Mouse (Mus musculus) E14TG2a.4 (cell line): ENCODE measurements around the gene Zfp553.
A peak's percentile ranks its signal among the peaks of the same experiment; 100 is the strongest.

ENCODE experiments used
- H3K27me3 ChIP-seq: 2 replicates; pipeline ENCODE4 v1.6.1; 2014; ENCODE audit warnings: low read length, control low read depth; ENCODE audit not compliant: insufficient read depth
- H3K36me3 ChIP-seq: 2 replicates; pipeline ENCODE4 v1.6.1; 2014; ENCODE audit warnings: low read length, control low read depth; ENCODE audit not compliant: insufficient read depth
- H3K4me1 ChIP-seq: replicated peaks from 2 replicates; pipeline ENCODE4 v1.6.1; 2014; ENCODE audit warnings: low read depth, low read length, control low read depth
- H3K4me3 ChIP-seq: replicated peaks from 2 replicates; pipeline ENCODE4 v1.5.1; 2014; ENCODE audit warnings: mild to moderate bottlenecking, low read length
- H3K9me3 ChIP-seq: 2 replicates; pipeline ENCODE4 v1.6.1; 2014; ENCODE audit warnings: low read length, control low read depth
- CTCF ChIP-seq: conservative IDR thresholded peaks from 2 replicates; pipeline ENCODE4 v1.5.1; 2014; ENCODE audit warnings: low read length
- NANOG ChIP-seq: IDR thresholded peaks from 2 replicates; pipeline ENCODE4 v1.6.1; 2014; ENCODE audit warnings: borderline replicate concordance, low read length, mixed read lengths
- POU5F1 ChIP-seq: IDR thresholded peaks from 2 replicates; pipeline ENCODE4 v1.6.1; 2014; ENCODE audit warnings: low read length, borderline replicate concordance

Zfp553 gene

DNA sequence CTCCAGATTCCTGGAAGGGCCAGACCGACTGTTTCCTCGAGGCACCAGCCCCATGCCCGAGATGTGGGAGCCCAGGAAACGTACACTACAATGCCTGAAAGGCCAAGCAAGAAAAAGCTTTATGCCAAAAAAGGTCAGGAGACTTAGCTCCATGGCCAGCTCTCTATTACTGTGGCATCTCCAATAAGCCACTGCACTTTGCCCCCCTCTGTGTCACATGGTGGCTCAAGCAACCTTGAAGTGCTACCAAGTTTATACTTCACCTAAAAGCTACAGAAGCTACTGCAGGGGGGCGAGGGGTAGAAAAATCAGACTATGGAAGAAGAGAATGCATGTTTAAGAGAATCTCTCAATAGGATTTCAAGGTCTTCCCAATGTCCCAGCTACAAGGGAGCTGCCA is 39.9 kb upstream of the Zfp553 start:
- Histone ChIP-seq H3K4me3 (peak overlapping the region; percentile 94), H3K4me1 (peaks cover 86% of the 10 kb centered on the region), H3K9me3 (no peaks in the 10 kb centered on the region), H3K27me3 (no peaks in the 10 kb centered on the region), H3K36me3 (peaks cover 74% of the 10 kb centered on the region)
- no peak for TF ChIP-seq CTCF
- no peak for TF ChIP-seq POU5F1
- TF ChIP-seq NANOG: no peak

DNA sequence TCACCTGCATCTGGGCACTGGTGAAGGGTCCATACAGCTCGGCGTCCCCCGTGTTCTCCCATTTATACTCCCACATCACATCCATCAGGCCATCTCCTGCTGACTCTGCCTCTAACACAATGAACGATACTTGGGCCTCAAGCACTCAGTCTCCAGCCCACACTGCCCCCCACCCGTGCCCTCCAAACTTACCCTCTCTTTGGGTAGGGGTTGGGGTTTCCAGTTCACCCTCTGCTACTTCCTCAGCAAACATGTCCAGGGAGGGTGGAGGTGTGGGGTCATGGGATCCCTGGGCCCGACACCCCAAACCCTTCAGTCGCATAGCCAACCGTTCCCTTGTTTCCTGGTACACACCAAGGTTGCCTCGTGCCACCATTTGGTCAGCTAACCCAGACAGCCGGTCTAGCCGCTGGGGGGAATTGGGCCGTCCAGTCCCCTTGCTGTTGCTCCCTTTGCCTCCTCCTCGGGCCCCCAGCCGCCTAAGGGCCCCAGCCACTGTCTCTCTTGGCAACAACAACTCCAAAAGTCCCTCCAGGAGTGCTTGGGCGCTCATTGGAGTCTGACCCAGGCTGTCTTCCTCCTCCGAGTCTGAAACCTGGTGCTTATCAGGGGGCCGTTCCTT is 38.7 kb upstream of the Zfp553 start:
- Histone ChIP-seq H3K9me3 (no peaks in the 10 kb centered on the region), H3K4me3 (peak overlapping the region; percentile 94), H3K27me3 (no peaks in the 10 kb centered on the region), H3K36me3 (peaks cover 85% of the 10 kb centered on the region), H3K4me1 (peaks cover 87% of the 10 kb centered on the region)
- no peak for TF ChIP-seq CTCF
- TF ChIP-seq NANOG: no peak
- no peak for TF ChIP-seq POU5F1

DNA sequence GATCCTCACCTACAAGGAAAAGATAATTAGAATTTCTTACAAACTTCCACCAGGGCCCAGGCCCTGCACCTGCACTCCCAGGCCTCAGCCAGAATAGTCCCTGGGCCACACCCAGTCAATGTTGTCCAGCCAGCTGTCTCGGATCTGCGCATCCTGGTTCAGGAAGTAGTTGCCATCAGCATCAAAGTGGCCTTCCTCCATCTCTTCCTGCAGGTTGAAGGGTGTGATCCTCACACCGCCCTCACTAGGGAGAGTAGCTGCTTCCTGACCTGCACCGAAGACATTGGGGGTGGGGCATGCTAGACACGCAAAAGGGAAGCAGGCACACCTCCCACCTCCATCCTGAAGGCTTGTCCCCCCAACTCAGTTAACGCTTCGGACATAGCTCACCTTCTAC is 38.2 kb upstream of the Zfp553 start:
- Histone ChIP-seq H3K36me3 (peaks cover 87% of the 10 kb centered on the region), H3K27me3 (no peaks in the 10 kb centered on the region), H3K4me3 (peak overlapping the region; percentile 94), H3K4me1 (peaks cover 87% of the 10 kb centered on the region), H3K9me3 (no peaks in the 10 kb centered on the region)
- TF ChIP-seq CTCF (no peak), POU5F1 (no peak), NANOG (no peak)

DNA sequence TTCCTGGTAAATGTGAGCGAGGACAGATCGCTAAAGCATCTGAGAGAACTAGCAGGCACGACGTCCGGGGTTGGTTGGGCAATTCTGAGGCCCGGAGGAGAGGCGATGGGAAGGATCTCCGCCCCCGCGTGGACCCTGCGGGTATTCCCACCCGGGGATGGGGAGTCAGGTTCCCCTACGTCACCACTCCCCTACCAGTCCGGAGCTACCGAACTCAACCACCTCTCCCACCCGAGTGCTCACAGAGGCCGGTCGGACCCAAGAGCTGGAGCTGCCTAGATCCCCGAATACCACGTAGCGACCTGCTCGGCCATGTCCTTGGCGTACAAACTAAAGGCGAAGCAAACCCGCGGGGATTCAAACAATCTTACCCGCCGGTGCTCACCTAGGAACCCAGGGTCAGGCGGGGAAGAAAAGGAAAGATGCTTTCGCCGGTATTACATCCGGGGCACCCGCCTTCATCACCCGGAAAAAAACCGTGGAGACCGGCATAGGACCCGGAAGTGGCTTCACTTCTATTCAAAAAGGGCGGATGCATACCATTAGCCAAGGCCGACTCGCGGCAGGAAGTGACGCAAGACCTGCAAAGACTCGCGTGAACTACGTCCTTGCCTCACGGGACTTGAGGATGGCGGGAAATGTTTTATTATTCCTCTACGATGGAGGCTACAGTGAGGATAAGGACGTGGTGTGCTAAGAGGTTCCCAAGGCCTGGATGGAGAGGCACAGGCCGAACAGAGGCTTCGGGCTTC is 37.1 kb upstream of the Zfp553 start, which contains the start of gene Cd2bp2:
TSS of gene Cd2bp2 (minus strand) at position 507 of the 752 bp plus-strand sequence.
- peaks cover 87% of the 10 kb centered on the region for H3K4me1 ChIP-seq
- no peaks in the 10 kb centered on the region for H3K9me3 ChIP-seq
- H3K4me3 ChIP-seq: peak within 1 kb of the TSS; percentile 94
- no peaks in the 10 kb centered on the region for H3K27me3 ChIP-seq
- H3K36me3 ChIP-seq: peaks cover 87% of the 10 kb centered on the region
- TF ChIP-seq CTCF (peak; percentile 18; the same call in 1 of the 2 replicates), POU5F1 (no peak)

DNA sequence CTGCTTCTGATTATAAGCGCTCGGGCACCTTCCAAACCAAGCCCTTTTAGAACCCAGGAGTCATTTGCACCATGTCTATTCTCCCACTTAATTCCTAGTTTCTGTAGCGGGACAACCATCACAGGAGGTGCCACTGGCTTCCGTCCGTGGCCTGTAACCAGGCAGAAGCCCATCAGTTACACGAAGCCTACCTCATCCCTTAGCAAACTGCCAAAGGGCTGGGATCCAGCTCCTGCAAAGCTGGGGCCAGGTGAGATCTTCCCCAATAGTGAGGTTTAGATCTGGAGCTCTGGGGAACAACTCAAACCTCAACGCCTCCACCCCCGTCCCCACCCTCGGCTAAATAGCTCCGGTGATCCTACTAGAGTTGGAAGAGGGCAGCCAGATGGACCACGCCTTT is 36.4 kb upstream of the Zfp553 start:
- Histone ChIP-seq H3K9me3 (no peaks in the 10 kb centered on the region), H3K36me3 (peaks cover 88% of the 10 kb centered on the region), H3K4me1 (peaks cover 87% of the 10 kb centered on the region), H3K4me3 (peak overlapping the region; percentile 94), H3K27me3 (no peaks in the 10 kb centered on the region)
- TF ChIP-seq POU5F1 (no peak), NANOG (no peak), CTCF (no peak)

DNA sequence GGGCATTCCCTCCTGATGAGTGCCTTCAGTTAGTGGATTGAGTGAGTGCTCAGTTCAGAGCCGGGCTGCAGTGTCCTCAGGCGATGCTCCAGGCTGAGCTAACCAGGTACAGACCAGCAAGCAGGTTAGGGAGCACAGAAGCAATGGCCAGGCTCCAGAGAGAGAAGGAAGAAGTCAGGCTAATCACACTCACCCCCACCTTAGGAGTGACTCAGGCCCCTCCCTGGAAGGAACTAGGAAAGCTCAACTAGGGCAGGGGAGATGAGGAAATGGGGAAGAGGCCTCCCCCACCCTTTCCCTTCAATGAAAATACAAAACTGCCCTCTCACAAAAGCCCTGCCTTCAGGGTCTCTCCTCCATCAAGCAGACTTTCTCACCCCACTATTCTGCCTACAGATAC is 26.3 kb upstream of the Zfp553 start:
- H3K4me1 ChIP-seq: peaks cover 75% of the 10 kb centered on the region
- TF ChIP-seq NANOG (no peak), CTCF (no peak), POU5F1 (no peak)
- no peaks in the 10 kb centered on the region for H3K27me3 ChIP-seq
- peak overlapping the region; percentile 95 for H3K4me3 ChIP-seq
- H3K36me3 ChIP-seq: peaks cover 46% of the 10 kb centered on the region
- H3K9me3 ChIP-seq: no peaks in the 10 kb centered on the region

DNA sequence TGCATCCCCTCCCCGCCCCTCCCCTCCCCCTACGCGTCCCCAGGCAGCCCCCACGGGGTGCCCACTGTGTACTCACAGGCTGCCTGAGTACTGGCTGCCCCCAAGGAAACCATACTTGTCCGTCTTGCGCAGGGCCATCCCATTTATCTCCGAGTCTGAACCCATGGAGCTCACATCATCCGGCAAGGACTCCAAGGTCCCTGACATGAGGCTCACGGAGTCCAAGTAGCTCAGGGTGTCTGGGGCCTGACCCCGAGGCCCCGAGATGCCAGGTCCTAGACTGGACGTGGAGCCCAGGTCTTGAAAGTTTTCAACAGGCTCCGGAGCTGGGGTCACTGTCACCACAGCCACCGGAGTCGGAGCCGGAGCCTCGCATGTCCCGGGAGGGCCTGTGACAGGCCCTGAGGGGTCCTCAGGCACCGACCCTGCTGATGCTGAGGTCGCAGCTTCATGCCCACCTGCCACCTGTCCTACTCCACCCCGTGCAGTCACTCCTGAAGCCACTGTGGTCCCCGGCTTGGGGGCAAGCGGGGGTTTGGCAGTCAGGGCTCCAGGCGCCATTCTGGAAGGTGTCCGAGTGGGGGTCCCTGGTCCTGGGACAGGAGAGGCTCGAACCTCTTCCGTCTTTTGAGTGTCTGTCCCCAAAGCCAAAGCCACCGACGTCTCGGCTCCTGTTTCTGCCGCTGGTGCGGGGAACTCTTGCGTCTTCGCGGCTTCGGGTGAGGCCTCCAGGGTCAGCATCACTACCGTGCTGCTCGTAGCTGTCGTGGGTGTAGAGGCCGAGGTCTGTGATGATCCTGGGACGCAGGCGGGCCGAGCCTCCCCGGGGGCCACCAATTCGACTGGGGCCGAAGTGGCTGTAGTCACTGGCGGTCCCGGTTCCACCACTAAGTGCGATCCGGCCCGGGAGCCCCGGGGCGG is 25.2 kb upstream of the Zfp553 start:
- TF ChIP-seq CTCF: no peak
- no peak for TF ChIP-seq POU5F1
- no peak for TF ChIP-seq NANOG
- Histone ChIP-seq H3K27me3 (no peaks in the 10 kb centered on the region), H3K36me3 (peaks cover 37% of the 10 kb centered on the region), H3K4me3 (peak overlapping the region; percentile 95), H3K4me1 (peaks cover 82% of the 10 kb centered on the region), H3K9me3 (no peaks in the 10 kb centered on the region)

DNA sequence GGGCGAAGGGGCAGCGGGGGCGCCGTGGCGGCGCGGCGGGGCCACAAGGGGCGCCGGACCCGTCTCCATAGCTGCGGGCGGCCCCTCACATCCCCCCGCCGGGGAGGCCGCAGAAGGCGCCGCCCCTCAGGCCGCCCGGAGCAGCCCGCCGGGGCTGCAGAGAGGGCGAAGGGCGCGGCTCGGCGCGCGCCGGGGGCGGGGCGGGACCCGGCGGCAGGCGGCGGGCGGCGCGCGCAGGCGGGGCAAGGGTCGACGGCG is 24.6 kb upstream of the Zfp553 start, which contains the start of gene Tbc1d10b:
TSS of gene Tbc1d10b (minus strand) at position 174 of the 258 bp plus-strand sequence.
- peaks cover 82% of the 10 kb centered on the region for H3K4me1 ChIP-seq
- H3K36me3 ChIP-seq: peaks cover 34% of the 10 kb centered on the region
- TF ChIP-seq POU5F1: no peak
- TF ChIP-seq NANOG: no peak
- no peak for TF ChIP-seq CTCF
- peak within 1 kb of the TSS; percentile 95 for H3K4me3 ChIP-seq
- H3K9me3 ChIP-seq: no peaks in the 10 kb centered on the region
- no peaks in the 10 kb centered on the region for H3K27me3 ChIP-seq
